Mouse (Mus musculus) forebrain, embryonic 14.5 days (tissue): ENCODE data around the gene Coq10a. TPM values are rescaled to one million over a fixed set of nuclear protein-coding genes. Genes with fewer than 3 reads are reported as not detected.

Experiments used
- ATAC-seq: fragments of 200-750 bp; cut with Nextera tagmentation; 2 replicates; pipeline ENCODE4 v1.8.0; 2017; ENCODE audit warnings: mild to moderate bottlenecking, moderate library complexity
- DNase-seq: peaks from one replicate; pipeline ENCODE4 v3.0.0-alpha.2; 2015; ENCODE audit warnings: low spot score
- H3K27ac ChIP-seq: fragments of 300-500 bp; sonication (generic); 2 replicates; pipeline ENCODE4 v1.5.1; 2014; ENCODE audit warnings: low read depth, mild to moderate bottlenecking, control low read depth, low read length, moderate library complexity
- H3K27me3 ChIP-seq: fragments of 300-500 bp; sonication (generic); replicated peaks from 2 replicates; pipeline ENCODE4 v1.6.1; 2014; ENCODE audit warnings: low read length, control low read depth, mixed read lengths; ENCODE audit not compliant: control insufficient read depth, insufficient read depth
- H3K36me3 ChIP-seq: fragments of 300-500 bp; sonication (generic); 2 replicates; pipeline ENCODE4 v1.6.1; 2014; ENCODE audit warnings: low read length, control low read depth; ENCODE audit not compliant: control insufficient read depth, insufficient read depth
- H3K4me1 ChIP-seq: fragments of 300-500 bp; sonication (generic); 2 replicates; pipeline ENCODE4 v1.6.1; 2014; ENCODE audit warnings: antibody characterized with exemption, low read length, control low read depth; ENCODE audit not compliant: control insufficient read depth, insufficient read depth
- H3K4me2 ChIP-seq: fragments of 300-500 bp; sonication (generic); 2 replicates; pipeline ENCODE4 v1.6.1; 2014; ENCODE audit warnings: mild to moderate bottlenecking, control low read depth, low read length
- H3K4me3 ChIP-seq: fragments of 300-500 bp; sonication (generic); 2 replicates; pipeline ENCODE4 v1.5.1; 2014; ENCODE audit warnings: low read depth, low read length, control low read depth
- H3K9ac ChIP-seq: fragments of 300-500 bp; sonication (generic); 2 replicates; pipeline ENCODE4 v1.6.1; 2014; ENCODE audit warnings: mild to moderate bottlenecking, low read length, control low read depth, moderate library complexity
- H3K9me3 ChIP-seq: fragments of 300-500 bp; sonication (generic); replicated peaks from 2 replicates; pipeline ENCODE4 v1.6.1; 2016; ENCODE audit warnings: low read length, control low read depth, mixed read lengths; ENCODE audit not compliant: control insufficient read depth
- WGBS: fragments of 180-500 bp; shearing (Covaris S2); extraction: QIAGEN DNeasy Blood & Tissue Kit; methylation state at CpG from one replicate; pipeline ENCODE4 v1.1.7; 2014; 5-methylcytosine and 5-hydroxymethylcytosine counted together
- polyA plus RNA-seq: library from polyadenylated mRNA; unstranded; fragments of >200 nt; fragmentation: Nextera tagmentation; extraction: Ambion mirVana; gene quantifications from 2 replicates; pipeline ENCODE4 v1.2.1, GENCODE M21; 2014

Coq10a gene
- polyA plus RNA-seq, 1 experiment from 2014 or later, result 22.8 TPM

DNA sequence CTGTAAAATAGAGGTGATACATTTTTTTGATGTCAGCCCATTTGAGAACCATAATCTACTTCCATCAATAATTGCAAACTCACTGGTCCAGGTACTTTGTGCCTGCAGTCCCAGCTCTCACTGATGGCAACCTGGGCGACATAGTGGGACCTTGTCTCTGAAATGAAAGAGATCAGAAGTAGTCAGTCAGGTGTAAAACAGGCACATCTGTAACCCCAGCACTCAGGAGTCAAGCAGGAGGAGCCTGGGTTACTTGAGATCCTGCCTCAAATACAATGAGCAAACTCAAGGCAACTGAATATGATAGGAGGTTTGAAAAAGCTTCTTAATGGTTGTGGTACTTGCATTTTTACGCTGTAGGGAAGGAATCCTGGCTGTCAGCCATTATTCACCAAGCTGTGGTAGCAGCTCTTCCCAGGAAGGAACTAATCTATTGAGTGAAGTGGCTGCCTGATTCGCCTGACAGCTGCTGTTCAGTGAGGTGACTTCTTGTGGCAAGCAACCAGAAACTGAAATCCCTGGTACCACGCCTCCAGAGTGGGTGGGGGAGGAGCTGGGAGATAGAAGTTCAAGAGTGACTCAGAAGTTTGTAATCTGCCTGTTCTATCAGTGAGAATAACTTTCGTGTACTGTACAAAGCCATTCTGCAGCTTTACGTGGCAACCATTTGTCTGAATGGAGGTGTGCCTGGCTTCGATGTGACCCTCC, 24.1 kb downstream of the Coq10a start:
- peak; percentile 78 for DNase-seq
- WGBS, result 48% methylated on average over 7 of the region's 7 CpGs
- peak overlapping the region; percentile 48; the same call in 1 of the 2 replicates for H3K27ac ChIP-seq

DNA sequence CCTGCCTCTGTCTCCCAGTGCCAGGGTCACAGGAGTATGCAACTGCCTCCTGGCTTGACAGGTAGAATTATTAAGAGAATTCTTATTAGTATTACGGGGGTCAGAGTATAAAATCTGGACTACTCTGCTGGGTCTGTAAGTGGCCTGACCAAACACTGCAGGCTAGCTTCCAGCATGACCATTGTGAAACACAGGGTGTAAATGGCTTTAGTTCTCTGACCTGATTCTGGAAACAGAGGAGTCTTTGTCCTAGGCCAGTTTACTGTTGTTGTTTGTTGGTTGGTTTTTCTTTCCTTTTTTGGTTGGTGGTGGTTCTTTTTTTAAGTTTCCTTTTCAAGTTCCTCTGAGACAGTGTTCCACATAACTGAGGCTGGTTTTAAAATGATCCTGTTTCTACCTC, 25.4 kb downstream of the Coq10a start:
- WGBS, result 90% methylated on average over 1 of the region's 1 CpGs
- no peak for ATAC-seq
- no peak overlapping the region for H3K9ac ChIP-seq
- no peak overlapping the region for H3K27ac ChIP-seq
- H3K4me1 ChIP-seq, result peaks cover 7% of the 10 kb centered on the region
- H3K9me3 ChIP-seq, result no peaks in the 10 kb centered on the region
- no peak overlapping the region for H3K4me2 ChIP-seq
- H3K27me3 ChIP-seq, result no peaks in the 10 kb centered on the region
- H3K36me3 ChIP-seq, result peaks cover 5% of the 10 kb centered on the region
- no peak overlapping the region for H3K4me3 ChIP-seq
- DNase-seq, result no peak

More for the DNA sequence above, 24.1 kb downstream of the Coq10a start:
- Histone ChIP-seq H3K9me3 (no peaks in the 10 kb centered on the region), H3K36me3 (peaks cover 9% of the 10 kb centered on the region), H3K4me1 (peaks cover 3% of the 10 kb centered on the region; the same call in 1 of the 2 replicates), H3K27me3 (no peaks in the 10 kb centered on the region), H3K4me3 (no peak overlapping the region), H3K9ac (no peak overlapping the region), H3K4me2 (no peak overlapping the region)
- peak; percentile 54 for ATAC-seq

- Histone ChIP-seq H3K4me1 (peaks cover 13% of the 10 kb centered on the region), H3K9ac (no peak overlapping the region), H3K27ac (no peak overlapping the region), H3K4me3 (no peak overlapping the region), H3K36me3 (peaks cover 5% of the 10 kb centered on the region), H3K4me2 (no peak overlapping the region), H3K9me3 (no peaks in the 10 kb centered on the region), H3K27me3 (no peaks in the 10 kb centered on the region)
- ATAC-seq (no peak), DNase-seq (no peak)
- 81% methylated on average over 2 of the region's 2 CpGs for WGBS
Measured at GRCm38 (mm10) chr10:128340257-128340656, 28.5 kb downstream of the Coq10a start.

DNA sequence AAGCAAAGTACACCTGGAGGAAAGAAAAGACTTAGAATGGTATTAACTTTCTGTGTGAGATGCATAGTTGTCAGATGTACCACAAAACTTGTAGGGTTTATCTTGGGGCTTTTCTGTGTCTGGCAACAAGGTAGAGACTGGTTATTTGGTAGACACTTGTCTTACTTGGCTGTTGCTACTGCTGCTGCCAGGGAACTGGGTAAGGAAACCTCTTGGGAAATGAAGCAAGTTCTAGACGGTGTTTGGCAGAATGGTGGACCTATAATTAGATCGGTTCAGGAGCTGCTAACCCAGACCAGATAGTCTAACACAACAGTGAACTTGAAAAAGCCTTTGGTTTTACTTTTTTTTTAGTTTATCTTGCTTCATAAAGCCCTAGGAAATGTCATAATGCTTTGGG, 29.8 kb downstream of the Coq10a start:
- Histone ChIP-seq H3K9ac (no peak overlapping the region), H3K4me3 (no peak overlapping the region)
- DNase-seq, result no peak

DNA sequence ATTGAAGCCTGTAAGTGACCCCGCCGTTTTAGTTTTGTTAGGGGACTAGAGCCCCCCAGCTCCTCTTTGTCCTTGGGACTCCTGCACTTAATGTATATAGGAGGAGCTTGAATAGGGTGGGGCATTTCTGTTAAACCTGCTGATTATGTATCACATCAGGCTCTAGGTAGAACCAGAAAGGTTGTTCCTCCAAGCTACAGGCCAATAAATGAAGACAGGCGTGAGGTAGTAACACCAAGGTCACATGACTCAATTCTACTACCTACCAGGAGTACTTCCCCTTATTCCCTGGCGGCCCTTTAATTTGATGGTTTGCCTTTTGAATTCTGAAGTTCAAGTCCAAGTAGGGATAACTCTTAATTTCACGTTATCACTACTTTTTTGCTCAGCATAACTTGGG, 30.4 kb downstream of the Coq10a start:
- H3K9me3 ChIP-seq, result no peaks in the 10 kb centered on the region
- H3K27me3 ChIP-seq, result no peaks in the 10 kb centered on the region
- H3K4me1 ChIP-seq, result peaks cover 10% of the 10 kb centered on the region
- no peak overlapping the region; the same call in 1 of the 2 replicates for H3K27ac ChIP-seq
- peak overlapping the region; percentile 61 for H3K4me3 ChIP-seq
- peak overlapping the region; percentile 91 for H3K9ac ChIP-seq
- ATAC-seq, result no peak
- H3K4me2 ChIP-seq, result peak overlapping the region; percentile 84
- peaks cover 5% of the 10 kb centered on the region for H3K36me3 ChIP-seq
- DNase-seq, result no peak
- 27% methylated on average over 5 of the region's 5 CpGs for WGBS

More for the DNA sequence above, 29.8 kb downstream of the Coq10a start:
- no peaks in the 10 kb centered on the region for H3K27me3 ChIP-seq
- peaks cover 5% of the 10 kb centered on the region for H3K36me3 ChIP-seq
- peak overlapping the region; percentile 84 for H3K4me2 ChIP-seq
- no peak for ATAC-seq
- 84% methylated on average over 2 of the region's 2 CpGs for WGBS
- peaks cover 10% of the 10 kb centered on the region for H3K4me1 ChIP-seq
- no peak overlapping the region for H3K27ac ChIP-seq
- H3K9me3 ChIP-seq, result no peaks in the 10 kb centered on the region

- Histone ChIP-seq H3K36me3 (peaks cover 5% of the 10 kb centered on the region), H3K27ac (peak within 1 kb of the TSS; percentile 84), H3K27me3 (no peaks in the 10 kb centered on the region), H3K4me1 (peaks cover 10% of the 10 kb centered on the region), H3K9ac (peak within 1 kb of the TSS; percentile 91), H3K9me3 (no peaks in the 10 kb centered on the region), H3K4me2 (peak within 1 kb of the TSS; percentile 84), H3K4me3 (peak within 1 kb of the TSS; percentile 61)
- ATAC-seq, result peak; percentile 98
- peak; percentile 99 for DNase-seq
- WGBS, result under 1% methylated on average over 60 of the region's 61 CpGs
Measured at GRCm38 (mm10) chr10:128337306-128338181, 31.3 kb downstream of the Coq10a start, which contains the start of gene Cs. Gene Cs (plus strand): TSS chr10:128337734.

DNA sequence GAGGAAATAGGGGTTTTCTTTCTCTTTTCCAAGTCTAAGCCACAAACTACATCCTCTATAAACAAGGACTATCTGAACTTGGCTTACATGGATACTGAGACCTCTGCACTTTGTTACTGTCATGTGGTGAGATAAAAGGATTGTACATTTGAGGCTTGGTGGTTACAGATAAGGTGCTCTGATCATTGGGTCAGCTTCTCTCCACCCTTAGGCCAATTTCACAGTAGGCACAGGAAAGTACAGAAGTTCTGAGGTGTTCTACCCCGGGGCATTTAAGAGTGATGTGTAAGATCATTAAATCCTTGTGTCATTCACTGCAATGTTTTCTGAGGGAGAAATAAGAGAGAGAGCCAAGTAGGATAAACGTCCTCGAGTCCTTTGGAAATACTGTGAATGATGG, 32.2 kb downstream of the Coq10a start:
- Histone ChIP-seq H3K4me2 (peak overlapping the region; percentile 84; the same call in 1 of the 2 replicates), H3K36me3 (peaks cover 5% of the 10 kb centered on the region), H3K27me3 (no peaks in the 10 kb centered on the region), H3K9ac (no peak overlapping the region), H3K27ac (no peak overlapping the region), H3K4me1 (peaks cover 10% of the 10 kb centered on the region), H3K4me3 (peak overlapping the region; percentile 61; the same call in 1 of the 2 replicates), H3K9me3 (no peaks in the 10 kb centered on the region)
- 92% methylated on average over 3 of the region's 3 CpGs for WGBS
- ATAC-seq (no peak), DNase-seq (no peak)

- no peaks in the 10 kb centered on the region for H3K9me3 ChIP-seq
- H3K36me3 ChIP-seq, result peaks cover 5% of the 10 kb centered on the region
- no peak overlapping the region for H3K4me3 ChIP-seq
- H3K27me3 ChIP-seq, result no peaks in the 10 kb centered on the region
- H3K9ac ChIP-seq, result no peak overlapping the region
- 95% methylated on average over 3 of the region's 3 CpGs for WGBS
- no peak overlapping the region for H3K4me2 ChIP-seq
- DNase-seq (no peak), ATAC-seq (no peak)
- peaks cover 10% of the 10 kb centered on the region for H3K4me1 ChIP-seq
- H3K27ac ChIP-seq, result no peak overlapping the region
Measured at GRCm38 (mm10) chr10:128336195-128336594, 32.6 kb downstream of the Coq10a start.
